Mouse (Mus musculus): ENCODE measurements at regions not wholly inside any gene's neighbourhood (a gene's known extent, or its start where the extent isn't known, plus 50 kb on each side); places are given as distances from the start of the nearest gene placed in this dataset.

DNA sequence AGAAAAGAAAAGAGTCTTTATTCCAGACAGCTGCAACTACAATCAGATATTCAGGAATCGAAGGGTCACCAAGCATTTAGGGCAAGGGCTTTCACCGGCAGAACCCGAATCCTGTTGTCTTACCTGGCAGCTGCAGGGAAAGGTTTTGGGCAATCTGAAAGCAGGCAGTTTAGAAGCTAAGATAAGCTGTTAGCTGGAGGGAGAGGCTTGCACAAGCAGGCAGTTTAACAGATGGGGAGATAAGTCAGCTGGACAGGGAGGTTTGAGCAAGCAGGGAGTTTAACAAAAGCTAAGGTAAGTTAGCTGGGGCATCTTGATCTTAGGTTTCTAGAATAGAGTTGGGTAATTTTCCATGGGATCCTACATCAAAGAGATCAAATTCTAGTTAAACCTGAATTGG is 67.3 kb upstream of the Med14 start:
- TF ChIP-seq EP300 (IDR thresholded peaks at IDR 0.05; ENCODE audit: low read depth) (no peak), CTCF (IDR thresholded peaks at IDR 0.05; ENCODE audit: low read depth) (no peak)
- no peak overlapping the region for H3K27ac ChIP-seq (ENCODE audit: low read depth)
- no peak overlapping the region for H3K9ac ChIP-seq (replicated peaks)
- no peaks in the 10 kb centered on the region for H3K36me3 ChIP-seq (replicated peaks; ENCODE audit: insufficient read depth, low read length)
- no peaks in the 10 kb centered on the region for H3K27me3 ChIP-seq (ENCODE audit: insufficient read depth, low read length)
- WGBS (ENCODE audit: insufficient replicate concordance) = 45% methylated on average over 3 of the region's 3 CpGs
- H3K4me1 ChIP-seq (ENCODE audit: insufficient read depth) = 0 out of 2 replicates have a peak, but pooled peaks cover 2% of the 10 kb centered on the region
- H3K9me3 ChIP-seq (ENCODE audit: low read length) = no peaks in the 10 kb centered on the region
- no peak for DNase-seq
- no peak overlapping the region for H3K4me2 ChIP-seq (ENCODE audit: low read depth, low read length)
- no peak for ATAC-seq
- no peak overlapping the region for H3K4me3 ChIP-seq (ENCODE audit: low read depth, low read length)

DNA sequence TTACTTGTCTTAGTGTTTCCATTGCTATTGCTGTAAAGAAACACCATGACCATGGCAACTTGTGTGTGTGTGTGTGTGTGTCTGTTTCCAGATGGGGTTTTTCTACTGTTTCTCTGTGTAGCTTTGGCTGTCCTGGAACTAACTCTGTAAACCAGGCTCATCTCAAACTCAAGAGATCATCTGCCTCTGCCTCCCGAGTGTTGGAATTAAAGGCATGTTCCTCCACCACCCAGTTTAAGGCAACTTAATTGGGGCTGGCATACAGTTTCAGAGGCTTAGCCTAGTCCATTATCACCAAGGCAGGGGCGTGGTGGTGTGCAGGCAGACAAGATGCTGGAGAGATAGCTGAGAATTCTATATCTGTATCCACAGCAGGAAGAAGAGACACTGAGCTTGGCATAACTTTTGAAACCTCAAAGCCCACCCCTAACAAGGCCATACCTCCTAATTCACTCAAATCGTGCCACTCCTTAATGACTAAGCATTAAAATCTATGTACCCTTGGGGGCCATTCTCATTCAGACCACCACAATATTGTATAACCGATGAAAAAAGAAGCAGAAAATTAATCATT is 65.5 kb upstream of the Med14 start:
- H3K27ac ChIP-seq (ENCODE audit: low read depth) = no peak overlapping the region
- ATAC-seq (no peak), DNase-seq (no peak)
- no peaks in the 10 kb centered on the region for H3K36me3 ChIP-seq (replicated peaks; ENCODE audit: insufficient read depth, low read length)
- no peaks in the 10 kb centered on the region for H3K9me3 ChIP-seq (ENCODE audit: low read length)
- no peak overlapping the region for H3K4me2 ChIP-seq (ENCODE audit: low read depth, low read length)
- no peak overlapping the region for H3K9ac ChIP-seq (replicated peaks)
- no peak overlapping the region for H3K4me3 ChIP-seq (ENCODE audit: low read depth, low read length)
- 0 out of 2 replicates have a peak, but pooled peaks cover 2% of the 10 kb centered on the region for H3K4me1 ChIP-seq (ENCODE audit: insufficient read depth)
- 58% methylated on average over 4 of the region's 4 CpGs for whole genome bisulfite sequencing (ENCODE audit: insufficient replicate concordance)
- TF ChIP-seq CTCF (IDR thresholded peaks at IDR 0.05; ENCODE audit: low read depth) (no peak), EP300 (IDR thresholded peaks at IDR 0.05; ENCODE audit: low read depth) (no peak)
- no peaks in the 10 kb centered on the region for H3K27me3 ChIP-seq (ENCODE audit: insufficient read depth, low read length)

DNA sequence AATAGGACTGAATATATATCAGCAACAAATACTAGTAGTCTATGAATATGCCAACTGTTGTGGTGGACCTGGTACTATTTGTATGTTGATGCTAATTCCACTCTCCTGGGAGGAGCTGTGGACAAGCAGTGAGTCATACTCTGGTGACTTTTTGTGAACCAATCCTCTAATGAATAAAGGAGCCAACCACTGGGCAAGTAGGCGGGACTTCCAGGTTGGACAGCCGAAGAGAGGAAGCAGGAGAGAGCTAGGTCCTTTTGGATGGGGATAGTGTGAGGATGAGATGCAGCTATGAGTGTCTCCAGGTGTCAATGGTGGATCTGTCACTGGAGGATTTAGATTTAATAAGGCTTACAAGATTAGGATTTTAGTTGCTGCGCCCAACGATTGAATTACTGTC is 64.8 kb upstream of the Med14 start:
- ATAC-seq = no peak; the same call in 1 of the 2 replicates
- 82% methylated on average over 4 of the region's 4 CpGs for WGBS (ENCODE audit: insufficient replicate concordance)
- Histone ChIP-seq H3K27ac (ENCODE audit: low read depth) (no peak overlapping the region), H3K27me3 (ENCODE audit: insufficient read depth, low read length) (no peaks in the 10 kb centered on the region), H3K9ac (replicated peaks) (no peak overlapping the region), H3K4me1 (ENCODE audit: insufficient read depth) (0 out of 2 replicates have a peak, but pooled peaks cover 2% of the 10 kb centered on the region), H3K4me2 (ENCODE audit: low read depth, low read length) (no peak overlapping the region), H3K36me3 (replicated peaks; ENCODE audit: insufficient read depth, low read length) (no peaks in the 10 kb centered on the region), H3K4me3 (ENCODE audit: low read depth, low read length) (no peak overlapping the region), H3K9me3 (ENCODE audit: low read length) (no peaks in the 10 kb centered on the region)
- TF ChIP-seq CTCF (IDR thresholded peaks at IDR 0.05; ENCODE audit: low read depth) (no peak), EP300 (IDR thresholded peaks at IDR 0.05; ENCODE audit: low read depth) (no peak)
- DNase-seq = no peak

DNA sequence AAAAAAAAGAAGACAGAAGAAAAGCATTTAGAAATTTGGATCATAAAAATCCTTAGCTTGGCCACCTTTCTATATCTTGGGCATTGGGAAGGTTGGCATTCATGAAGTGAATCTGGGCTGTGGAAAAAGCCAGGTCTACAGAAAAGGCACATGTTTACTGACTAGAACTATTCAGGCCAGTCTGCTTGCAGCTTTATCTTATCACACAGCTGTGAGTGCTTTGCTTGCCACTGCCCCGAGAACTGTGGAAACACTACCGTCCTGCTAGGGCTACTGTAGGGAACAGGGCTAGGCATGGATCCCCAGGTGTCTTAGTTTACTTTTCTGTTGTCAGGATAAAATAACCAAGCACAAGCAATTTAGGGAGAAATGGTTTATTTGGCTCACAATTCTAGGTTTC is 63.4 kb upstream of the Med14 start:
- Histone ChIP-seq H3K4me2 (ENCODE audit: low read depth, low read length) (no peak overlapping the region), H3K4me1 (ENCODE audit: insufficient read depth) (0 out of 2 replicates have a peak, but pooled peaks cover 2% of the 10 kb centered on the region), H3K9me3 (ENCODE audit: low read length) (no peaks in the 10 kb centered on the region), H3K36me3 (replicated peaks; ENCODE audit: insufficient read depth, low read length) (no peaks in the 10 kb centered on the region), H3K27me3 (ENCODE audit: insufficient read depth, low read length) (no peaks in the 10 kb centered on the region), H3K9ac (replicated peaks) (no peak overlapping the region), H3K27ac (ENCODE audit: low read depth) (no peak overlapping the region), H3K4me3 (ENCODE audit: low read depth, low read length) (no peak overlapping the region)
- DNase-seq = no peak
- ATAC-seq = peak; percentile 56; the same call in 1 of the 2 replicates
- peak; percentile 40; the same call in 1 of the 2 replicates for TF ChIP-seq EP300 (IDR thresholded peaks at IDR 0.05; ENCODE audit: low read depth)
- no peak for TF ChIP-seq CTCF (IDR thresholded peaks at IDR 0.05; ENCODE audit: low read depth)
- 26% methylated on average over 2 of the region's 2 CpGs for WGBS (ENCODE audit: insufficient replicate concordance)

DNA sequence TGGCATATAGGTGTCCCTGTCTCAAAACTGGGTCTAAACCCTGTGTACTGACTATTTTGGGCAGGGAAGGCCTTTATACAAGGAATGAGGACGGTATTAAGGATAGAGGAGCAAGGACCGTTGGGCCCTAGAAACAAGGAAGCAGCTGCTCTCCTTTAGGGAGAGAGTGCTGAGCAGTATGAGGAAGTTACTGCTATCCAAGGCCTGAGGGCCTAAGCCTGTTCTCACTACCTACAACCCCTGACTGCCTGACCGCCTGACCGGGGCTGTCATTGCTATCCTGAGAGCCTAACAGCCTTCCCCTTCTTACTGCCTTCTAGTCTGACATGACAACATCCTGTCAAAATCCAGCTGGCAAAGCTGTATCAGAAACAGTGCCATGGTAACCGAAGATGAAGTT is 62.6 kb upstream of the Med14 start:
- ATAC-seq = no peak
- Histone ChIP-seq H3K27me3 (ENCODE audit: insufficient read depth, low read length) (no peaks in the 10 kb centered on the region), H3K4me2 (ENCODE audit: low read depth, low read length) (no peak overlapping the region), H3K36me3 (replicated peaks; ENCODE audit: insufficient read depth, low read length) (no peaks in the 10 kb centered on the region), H3K9ac (replicated peaks) (no peak overlapping the region), H3K27ac (ENCODE audit: low read depth) (no peak overlapping the region), H3K4me3 (ENCODE audit: low read depth, low read length) (no peak overlapping the region), H3K4me1 (ENCODE audit: insufficient read depth) (0 out of 2 replicates have a peak, but pooled peaks cover 2% of the 10 kb centered on the region), H3K9me3 (ENCODE audit: low read length) (no peaks in the 10 kb centered on the region)
- DNase-seq = no peak
- WGBS (ENCODE audit: insufficient replicate concordance) = 62% methylated on average over 5 of the region's 5 CpGs
- TF ChIP-seq CTCF (IDR thresholded peaks at IDR 0.05; ENCODE audit: low read depth) (no peak), EP300 (IDR thresholded peaks at IDR 0.05; ENCODE audit: low read depth) (no peak)

DNA sequence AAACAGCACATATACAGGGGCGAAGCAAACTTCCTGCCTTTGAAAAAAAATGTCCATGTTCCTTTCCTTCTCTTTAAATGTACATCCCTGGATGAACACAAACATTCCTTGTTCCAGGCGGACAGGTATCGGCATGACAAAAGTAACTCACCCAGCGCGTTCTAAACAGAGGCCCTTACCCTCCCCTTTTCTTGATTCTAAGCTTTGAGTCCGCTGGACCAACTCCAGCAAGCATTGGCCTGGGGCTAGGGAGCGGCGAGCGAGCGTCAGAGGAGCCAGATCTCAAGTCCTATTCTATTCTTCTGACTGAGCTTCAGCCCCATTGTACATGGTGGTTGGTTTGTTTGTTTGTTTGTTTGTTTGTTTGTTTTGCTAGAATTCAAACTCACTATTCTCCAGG is 60.9 kb upstream of the Med14 start:
- Histone ChIP-seq H3K9ac (replicated peaks) (no peak overlapping the region), H3K27me3 (ENCODE audit: insufficient read depth, low read length) (no peaks in the 10 kb centered on the region)
- no peak for DNase-seq

More for the DNA sequence above, 60.9 kb upstream of the Med14 start:
- Histone ChIP-seq H3K9me3 (ENCODE audit: low read length) (no peaks in the 10 kb centered on the region), H3K27ac (ENCODE audit: low read depth) (no peak overlapping the region), H3K4me3 (ENCODE audit: low read depth, low read length) (no peak overlapping the region), H3K36me3 (replicated peaks; ENCODE audit: insufficient read depth, low read length) (no peaks in the 10 kb centered on the region), H3K4me2 (ENCODE audit: low read depth, low read length) (no peak overlapping the region), H3K4me1 (ENCODE audit: insufficient read depth) (0 out of 2 replicates have a peak, but pooled peaks cover 2% of the 10 kb centered on the region)
- WGBS (ENCODE audit: insufficient replicate concordance) = 75% methylated on average over 10 of the region's 10 CpGs
- TF ChIP-seq EP300 (IDR thresholded peaks at IDR 0.05; ENCODE audit: low read depth) = no peak
- no peak for TF ChIP-seq CTCF (IDR thresholded peaks at IDR 0.05; ENCODE audit: low read depth)
- no peak for ATAC-seq

All from liver, postnatal 0 days (tissue).